Mouse (Mus musculus): ENCODE measurements around the gene Gm20388.

DNA sequence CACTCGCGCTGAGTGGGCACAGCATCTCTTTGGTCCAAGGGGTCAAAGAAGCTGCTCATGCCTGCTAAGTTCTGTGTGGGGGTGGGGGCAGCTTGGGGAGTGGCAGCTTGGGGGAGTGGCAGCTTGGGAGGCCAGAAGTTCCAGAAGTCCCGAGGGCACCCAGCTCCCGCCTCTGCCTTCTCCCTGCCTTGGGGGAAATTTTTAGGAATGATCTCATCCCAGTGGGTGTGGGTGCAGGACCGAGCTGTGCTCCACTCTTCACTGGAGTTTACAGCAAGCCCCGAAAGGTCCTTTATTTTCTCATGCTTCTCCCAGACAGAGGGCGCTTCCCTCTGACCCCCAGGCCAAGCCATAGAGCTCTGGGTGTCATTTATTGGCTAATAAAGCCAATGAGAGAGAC is 2126.6 kb downstream of the Gm20388 start:
- no peak for TF ChIP-seq CTCF (IDR thresholded peaks at IDR 0.05; ENCODE audit: low read depth, low read length)
- no peak for TF ChIP-seq TAL1 (conservative IDR thresholded peaks at IDR 0.05; ENCODE audit: low read depth, low read length)
- TF ChIP-seq GATA1 (IDR thresholded peaks at IDR 0.05; ENCODE audit: borderline replicate concordance, low read length): no peak

Data from G1E (cell line).